Mouse (Mus musculus): ENCODE measurements at regions not wholly inside any gene's neighbourhood (a gene's known extent, or its start where the extent isn't known, plus 50 kb on each side); places are given as distances from the start of the nearest gene placed in this dataset.
A peak's percentile ranks its signal among the peaks of the same experiment; 100 is the strongest.

DNA sequence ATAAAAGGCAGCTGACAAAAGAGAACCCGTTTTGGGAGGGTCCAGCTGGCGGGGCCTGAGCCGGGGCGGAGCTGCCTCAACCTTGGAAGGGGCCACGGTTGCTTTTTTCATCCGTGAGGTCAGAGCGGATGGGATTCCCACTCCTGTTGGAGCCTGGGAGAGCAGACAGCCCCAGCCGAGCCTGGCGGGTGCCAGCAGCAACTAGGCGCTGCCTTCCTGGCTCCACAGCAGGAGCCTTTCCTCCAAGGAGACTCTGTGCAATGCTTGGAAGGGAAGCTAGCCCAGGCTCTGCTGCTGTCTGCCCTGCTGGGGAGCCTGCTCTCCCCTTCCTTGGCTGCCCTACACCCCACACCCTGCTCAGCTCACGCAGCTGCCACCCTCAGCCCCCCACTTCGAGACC lies 161.1 kb upstream of the Sox9 start:
- peak overlapping the region; percentile 51 for H3K4me2 ChIP-seq
- peak overlapping the region; percentile 18 for H3K4me3 ChIP-seq (replicated peaks)
- H3K27me3 ChIP-seq: no peaks in the 10 kb centered on the region
- peak; percentile 79 for ATAC-seq (replicated peaks; ENCODE audit: low FRiP score)
- H3K36me3 ChIP-seq: no peaks in the 10 kb centered on the region
- peak overlapping the region; percentile 24; the same call in 1 of the 2 replicates for H3K27ac ChIP-seq
- WGBS: 10% methylated on average over 12 of the region's 12 CpGs
- no peak overlapping the region for H3K9ac ChIP-seq
- H3K4me1 ChIP-seq: peaks cover 21% of the 10 kb centered on the region
- H3K9me3 ChIP-seq (replicated peaks): no peaks in the 10 kb centered on the region

DNA sequence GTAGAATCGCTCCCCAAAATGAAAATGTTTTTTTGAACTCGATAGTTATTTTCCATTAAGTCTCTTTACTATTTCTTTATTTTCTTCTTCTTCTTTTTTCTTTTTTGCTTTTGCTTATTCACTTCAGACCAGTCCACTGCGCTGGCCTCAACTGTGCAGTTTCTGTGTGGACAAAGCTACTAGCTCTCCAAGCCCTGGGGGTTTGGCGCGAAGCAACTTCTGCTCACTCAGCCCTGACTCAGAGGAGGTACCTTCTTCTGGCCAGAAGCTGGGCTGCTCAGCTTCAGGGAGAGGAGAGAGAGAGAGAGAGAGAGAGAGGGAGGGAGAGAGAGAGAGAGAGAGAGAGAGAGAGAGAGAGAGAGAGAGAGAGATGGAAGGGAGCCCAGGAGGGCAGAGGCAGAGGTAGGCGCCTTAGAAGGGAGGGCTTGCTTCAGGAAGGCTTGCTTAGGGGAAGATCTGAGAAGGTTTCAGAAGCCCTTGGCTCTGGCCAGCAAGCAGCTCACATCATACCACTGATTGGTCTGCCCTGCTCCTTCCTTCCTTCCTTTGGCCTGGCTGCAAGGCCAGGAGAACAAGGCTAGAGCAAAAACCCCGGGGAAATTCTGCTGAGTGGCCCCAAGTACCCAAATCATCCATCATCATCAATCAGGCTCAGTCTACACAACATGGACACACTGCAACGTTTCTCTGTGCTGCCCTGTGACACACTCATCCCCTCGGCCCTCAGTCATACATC lies 160.5 kb upstream of the Sox9 start:
- H3K9me3 ChIP-seq (replicated peaks): no peaks in the 10 kb centered on the region
- peak overlapping the region; percentile 24; the same call in 1 of the 2 replicates for H3K27ac ChIP-seq
- peak overlapping the region; percentile 51 for H3K4me2 ChIP-seq
- ATAC-seq (replicated peaks; ENCODE audit: low FRiP score): peak; percentile 47; the same call in 1 of the 2 replicates
- no peaks in the 10 kb centered on the region for H3K36me3 ChIP-seq
- peaks cover 21% of the 10 kb centered on the region for H3K4me1 ChIP-seq
- H3K9ac ChIP-seq: no peak overlapping the region
- 46% methylated on average over 9 of the region's 9 CpGs for WGBS
- no peak overlapping the region for H3K4me3 ChIP-seq (replicated peaks)
- no peaks in the 10 kb centered on the region for H3K27me3 ChIP-seq

- 51% methylated on average over 9 of the region's 9 CpGs for WGBS
Observed at GRCm38 (mm10) chr11:112649298-112649697, 132.7 kb upstream of the Sox9 start.

GRCm38 (mm10) chr11:112657410-112658159 lies 124.4 kb upstream of the Sox9 start:
- H3K4me1 ChIP-seq: no peaks in the 10 kb centered on the region
- 66% methylated on average over 11 of the region's 11 CpGs for WGBS
- ATAC-seq (replicated peaks; ENCODE audit: low FRiP score): no peak

More at GRCm38 (mm10) chr11:112649298-112649697, 132.7 kb upstream of the Sox9 start:
- no peaks in the 10 kb centered on the region for H3K27me3 ChIP-seq
- no peak overlapping the region for H3K9ac ChIP-seq
- no peak overlapping the region for H3K4me2 ChIP-seq
- H3K27ac ChIP-seq: no peak overlapping the region
- no peak for ATAC-seq (replicated peaks; ENCODE audit: low FRiP score)
- H3K9me3 ChIP-seq (replicated peaks): no peaks in the 10 kb centered on the region
- H3K36me3 ChIP-seq: no peaks in the 10 kb centered on the region
- H3K4me3 ChIP-seq (replicated peaks): no peak overlapping the region
- H3K4me1 ChIP-seq: no peaks in the 10 kb centered on the region

DNA sequence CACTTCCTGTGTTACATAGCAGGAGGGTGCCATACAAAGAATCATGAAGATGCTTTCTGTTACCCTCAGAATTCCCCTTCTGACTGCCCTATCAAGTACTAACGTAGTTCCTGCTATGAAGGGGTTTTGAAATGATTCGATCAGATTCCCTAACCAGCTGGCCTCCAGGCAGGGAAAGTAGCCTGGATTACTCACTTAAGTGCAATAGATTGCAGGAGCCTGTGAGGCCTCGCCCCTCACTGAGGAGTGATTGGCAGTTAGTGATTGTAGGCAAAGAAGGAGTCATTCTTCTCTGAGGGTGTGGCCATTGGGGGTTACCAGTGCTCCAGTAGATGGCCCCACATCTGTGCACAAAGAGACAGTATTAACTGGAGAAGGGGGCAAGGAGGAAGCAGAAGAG lies 122.1 kb upstream of the Sox9 start:
- no peak overlapping the region for H3K27ac ChIP-seq
- no peak overlapping the region for H3K4me2 ChIP-seq
- no peak for ATAC-seq (replicated peaks; ENCODE audit: low FRiP score)
- H3K4me3 ChIP-seq (replicated peaks): no peak overlapping the region
- H3K4me1 ChIP-seq: no peaks in the 10 kb centered on the region
- H3K9me3 ChIP-seq (replicated peaks): no peaks in the 10 kb centered on the region
- H3K9ac ChIP-seq: no peak overlapping the region
- H3K27me3 ChIP-seq: no peaks in the 10 kb centered on the region
- H3K36me3 ChIP-seq: no peaks in the 10 kb centered on the region
- 72% methylated on average over 3 of the region's 3 CpGs for WGBS

More at GRCm38 (mm10) chr11:112657410-112658159, 124.4 kb upstream of the Sox9 start:
- H3K36me3 ChIP-seq: no peaks in the 10 kb centered on the region
- H3K4me3 ChIP-seq (replicated peaks): no peak overlapping the region
- H3K4me2 ChIP-seq: no peak overlapping the region
- no peaks in the 10 kb centered on the region for H3K9me3 ChIP-seq (replicated peaks)
- H3K9ac ChIP-seq: no peak overlapping the region
- H3K27ac ChIP-seq: no peak overlapping the region
- no peaks in the 10 kb centered on the region for H3K27me3 ChIP-seq

GRCm38 (mm10) chr11:112661426-112661825 lies 120.6 kb upstream of the Sox9 start:
- H3K4me3 ChIP-seq (replicated peaks): no peak overlapping the region
- no peak overlapping the region for H3K4me2 ChIP-seq
- no peaks in the 10 kb centered on the region for H3K4me1 ChIP-seq
- H3K27ac ChIP-seq: no peak overlapping the region
- WGBS: 89% methylated on average over 7 of the region's 7 CpGs
- no peak overlapping the region for H3K9ac ChIP-seq
- no peaks in the 10 kb centered on the region for H3K36me3 ChIP-seq
- H3K27me3 ChIP-seq: no peaks in the 10 kb centered on the region
- no peaks in the 10 kb centered on the region for H3K9me3 ChIP-seq (replicated peaks)
- ATAC-seq (replicated peaks; ENCODE audit: low FRiP score): no peak

DNA sequence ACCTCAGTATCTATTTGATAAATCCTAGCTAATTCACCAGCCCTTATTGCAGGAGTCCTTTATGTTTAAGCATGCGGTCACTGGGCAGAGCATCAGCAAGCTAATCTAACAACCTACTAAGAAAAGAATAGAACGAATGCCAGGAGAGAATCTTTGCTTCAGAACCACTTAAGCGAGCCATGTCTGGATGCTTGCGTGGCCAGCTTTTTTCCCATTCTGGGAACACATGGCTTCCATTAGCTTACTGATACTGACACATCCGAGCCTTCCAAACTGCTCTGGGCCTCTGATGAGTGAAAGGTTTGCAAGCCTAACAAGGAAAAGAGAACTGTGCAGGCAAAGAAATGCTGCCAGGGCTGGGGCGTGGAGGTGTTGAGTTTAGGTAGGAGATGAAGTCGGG lies 114.7 kb upstream of the Sox9 start:
- Histone ChIP-seq H3K4me3 (replicated peaks) (no peak overlapping the region), H3K9ac (no peak overlapping the region), H3K27me3 (no peaks in the 10 kb centered on the region), H3K36me3 (no peaks in the 10 kb centered on the region), H3K4me2 (no peak overlapping the region), H3K27ac (no peak overlapping the region), H3K4me1 (no peaks in the 10 kb centered on the region), H3K9me3 (replicated peaks) (no peaks in the 10 kb centered on the region)
- ATAC-seq (replicated peaks; ENCODE audit: low FRiP score): no peak
- 88% methylated on average over 7 of the region's 7 CpGs for WGBS

DNA sequence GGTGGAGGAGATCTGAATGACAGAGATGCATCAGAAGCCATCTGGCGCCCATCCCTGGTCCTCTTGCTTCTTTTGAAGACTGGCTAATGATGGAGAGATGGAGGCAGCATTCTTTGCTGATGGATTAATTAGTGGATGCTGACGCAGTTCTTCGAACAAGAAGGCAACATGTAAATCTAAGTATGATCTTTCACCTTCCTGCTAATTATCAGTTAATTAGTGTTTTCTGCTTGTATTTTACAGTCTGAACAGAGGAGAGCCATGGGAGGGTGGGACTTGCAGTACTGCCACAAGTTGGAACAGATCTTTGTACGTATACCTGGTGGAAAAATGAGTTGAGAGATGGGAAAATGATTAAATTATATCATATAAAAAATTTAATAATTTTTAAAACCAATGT lies 109.9 kb upstream of the Sox9 start:
- no peak overlapping the region for H3K4me3 ChIP-seq (replicated peaks)
- H3K9ac ChIP-seq: no peak overlapping the region
- no peaks in the 10 kb centered on the region for H3K36me3 ChIP-seq
- ATAC-seq (replicated peaks; ENCODE audit: low FRiP score): no peak
- H3K27me3 ChIP-seq: no peaks in the 10 kb centered on the region
- WGBS: 76% methylated on average over 4 of the region's 4 CpGs
- no peaks in the 10 kb centered on the region for H3K9me3 ChIP-seq (replicated peaks)
- no peak overlapping the region for H3K4me2 ChIP-seq
- H3K27ac ChIP-seq: no peak overlapping the region
- H3K4me1 ChIP-seq: no peaks in the 10 kb centered on the region

DNA sequence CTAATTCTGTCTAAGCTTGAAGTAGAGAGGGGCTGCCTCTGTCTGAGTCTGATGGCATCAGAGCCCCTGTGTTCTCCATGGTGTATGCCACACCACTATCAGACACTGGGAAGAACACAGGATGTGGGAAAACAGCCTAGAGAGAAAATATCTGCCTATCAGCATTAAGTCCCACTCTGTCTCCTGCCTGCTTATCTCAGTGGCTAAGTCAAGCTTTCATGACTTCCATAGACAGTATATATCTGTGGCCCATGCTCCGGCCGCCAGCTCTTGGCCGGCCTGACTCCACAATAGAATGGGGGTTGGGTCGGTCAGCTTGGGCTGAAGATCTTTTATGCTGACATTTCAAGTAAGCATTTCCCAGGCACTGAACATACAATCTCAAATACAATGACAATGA lies 92.0 kb upstream of the Sox9 start:
- no peak for ATAC-seq (replicated peaks; ENCODE audit: low FRiP score)
- 80% methylated on average over 4 of the region's 4 CpGs for WGBS

DNA sequence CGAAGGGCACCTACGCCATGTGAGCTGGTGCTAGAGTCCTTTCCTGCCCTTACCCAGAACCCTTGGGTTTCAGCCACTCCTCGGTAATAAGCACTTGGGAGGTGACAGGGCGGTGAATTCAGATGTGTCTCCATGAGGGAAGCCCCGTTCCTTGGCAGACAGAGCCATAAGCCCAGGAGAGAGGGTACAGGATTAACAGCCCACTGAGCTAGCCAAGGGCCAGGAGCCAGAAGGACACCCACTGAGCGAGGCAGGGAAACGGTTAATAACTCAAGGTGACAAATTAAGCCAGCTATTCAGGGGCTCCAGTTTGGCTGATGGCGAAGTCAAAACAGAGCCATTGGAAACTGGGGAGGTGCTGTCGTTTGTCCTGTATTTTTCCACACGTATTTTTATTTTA lies 75.9 kb upstream of the Sox9 start:
- Histone ChIP-seq H3K4me3 (replicated peaks) (no peak overlapping the region), H3K4me2 (no peak overlapping the region), H3K27me3 (no peaks in the 10 kb centered on the region), H3K36me3 (no peaks in the 10 kb centered on the region), H3K9me3 (replicated peaks) (no peaks in the 10 kb centered on the region), H3K27ac (no peak overlapping the region), H3K4me1 (no peaks in the 10 kb centered on the region), H3K9ac (no peak overlapping the region)
- WGBS: 67% methylated on average over 10 of the region's 10 CpGs
- ATAC-seq (replicated peaks; ENCODE audit: low FRiP score): no peak

More for the DNA sequence above, 92.0 kb upstream of the Sox9 start:
- no peaks in the 10 kb centered on the region for H3K9me3 ChIP-seq (replicated peaks)
- no peak overlapping the region for H3K27ac ChIP-seq
- no peak overlapping the region for H3K4me2 ChIP-seq
- H3K27me3 ChIP-seq: no peaks in the 10 kb centered on the region
- no peaks in the 10 kb centered on the region for H3K36me3 ChIP-seq
- H3K9ac ChIP-seq: no peak overlapping the region
- H3K4me1 ChIP-seq: no peaks in the 10 kb centered on the region
- H3K4me3 ChIP-seq (replicated peaks): no peak overlapping the region

DNA sequence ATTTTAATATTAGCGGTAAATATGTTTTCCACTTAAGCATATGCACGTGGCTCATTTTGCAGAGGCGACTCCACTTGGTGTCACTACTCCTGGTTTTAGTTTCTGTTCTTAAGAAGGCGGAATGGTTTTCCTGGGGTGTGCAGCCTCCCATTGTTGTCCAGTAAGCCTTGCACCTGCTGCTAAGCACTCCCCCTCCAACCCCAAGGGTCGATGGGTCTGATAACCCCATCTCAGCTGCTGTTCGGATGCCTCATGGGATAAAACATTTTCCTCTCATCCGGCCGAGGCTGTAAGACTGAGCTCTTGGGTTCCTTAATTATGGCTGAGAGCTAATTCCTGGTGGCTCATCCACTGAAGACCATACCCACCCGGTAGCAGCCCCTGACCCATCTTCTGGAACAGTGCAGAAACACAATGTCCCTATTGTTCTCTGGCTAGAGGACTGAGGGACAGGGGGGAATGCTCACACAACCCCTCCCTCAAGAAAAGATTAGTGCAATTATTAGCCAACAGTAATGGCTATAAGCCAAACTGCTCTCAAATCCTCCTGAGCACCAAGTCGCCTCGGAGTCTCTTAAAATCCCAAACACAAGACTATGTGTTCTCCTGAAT lies 73.8 kb upstream of the Sox9 start:
- Histone ChIP-seq H3K27me3 (no peaks in the 10 kb centered on the region), H3K9me3 (replicated peaks) (no peaks in the 10 kb centered on the region), H3K4me3 (replicated peaks) (no peak overlapping the region), H3K27ac (0 out of 2 replicates have a peak overlapping the region, but pooled peaks have one; percentile 13), H3K36me3 (no peaks in the 10 kb centered on the region), H3K4me2 (no peak overlapping the region), H3K4me1 (no peaks in the 10 kb centered on the region), H3K9ac (no peak overlapping the region)
- 0 out of 2 replicates have a peak, but pooled peaks have one; percentile 54 for ATAC-seq (replicated peaks; ENCODE audit: low FRiP score)
- 71% methylated on average over 11 of the region's 11 CpGs for WGBS

DNA sequence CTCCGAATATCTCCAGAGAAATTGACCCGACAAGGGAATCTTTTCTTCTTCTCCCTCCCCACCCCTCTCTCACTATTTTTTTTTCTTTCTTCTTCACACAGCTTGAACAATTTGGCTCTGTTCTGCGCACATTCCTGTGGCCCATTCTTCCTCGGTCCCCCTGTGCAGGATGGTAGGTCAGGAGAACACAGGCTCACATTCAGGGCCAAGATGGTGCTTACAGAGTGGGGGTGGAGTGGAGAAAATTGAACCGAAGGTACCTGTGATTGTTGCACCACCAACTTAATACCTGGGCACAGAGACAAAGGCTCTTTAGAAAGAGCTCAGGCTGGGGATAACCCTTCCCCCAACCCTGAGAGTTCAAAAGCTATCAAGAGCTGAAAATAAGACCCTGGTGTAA lies 70.4 kb upstream of the Sox9 start:
- H3K27ac ChIP-seq: no peak overlapping the region
- no peak overlapping the region for H3K9ac ChIP-seq
- H3K36me3 ChIP-seq: no peaks in the 10 kb centered on the region
- H3K4me1 ChIP-seq: no peaks in the 10 kb centered on the region
- no peaks in the 10 kb centered on the region for H3K27me3 ChIP-seq
- WGBS: 76% methylated on average over 5 of the region's 5 CpGs
- no peak overlapping the region for H3K4me2 ChIP-seq
- H3K9me3 ChIP-seq (replicated peaks): no peaks in the 10 kb centered on the region
- H3K4me3 ChIP-seq (replicated peaks): no peak overlapping the region
- ATAC-seq (replicated peaks; ENCODE audit: low FRiP score): no peak
